Mouse (Mus musculus): ENCODE results near the gene Chst3.
"Not testable (repeated sequence)": the region's sequence is repeated elsewhere in the genome, so short reads cannot be mapped to it uniquely, and the experiment has no call there.

Gene Chst3

GRCm38 (mm10) chr10:60156016-60156415 is 63.0 kb downstream of the Chst3 start:
- no peak for DNase-seq

- DNase-seq, result peak in 1 of 2 experiments; percentile 40
These were observed 67.9 kb downstream of the Chst3 start for GRCm38 (mm10) chr10:60151107-60151663.

- DNase-seq, result peak; percentile 92 to 93
These were observed 71.0 kb downstream of the Chst3 start for GRCm38 (mm10) chr10:60148087-60148486.

GRCm38 (mm10) chr10:60147510-60148047 is 71.5 kb downstream of the Chst3 start:
- not testable (repeated sequence) for DNase-seq

GRCm38 (mm10) chr10:60141656-60142160 is 77.4 kb downstream of the Chst3 start:
- DNase-seq, result no peak

- DNase-seq, result no peak
These were observed 78.3 kb downstream of the Chst3 start for GRCm38 (mm10) chr10:60140751-60141150.

- no peak for DNase-seq
These were observed 80.4 kb downstream of the Chst3 start for GRCm38 (mm10) chr10:60138680-60139079.

GRCm38 (mm10) chr10:60136935-60137334 is 82.1 kb downstream of the Chst3 start:
- no peak for DNase-seq

GRCm38 (mm10) chr10:60136010-60136409 is 83.0 kb downstream of the Chst3 start:
- not testable (repeated sequence) for DNase-seq

GRCm38 (mm10) chr10:60134201-60134600 is 84.9 kb downstream of the Chst3 start:
- DNase-seq, result no peak

- no peak for DNase-seq
These were observed 85.6 kb downstream of the Chst3 start for GRCm38 (mm10) chr10:60133501-60133900.

Data from cerebellum, postnatal 10 days (tissue).